Mouse (Mus musculus) neural tube, embryonic 12.5 days (tissue): ENCODE measurements at regions not wholly inside any gene's neighbourhood (a gene's known extent, or its start where the extent isn't known, plus 50 kb on each side); places are given as distances from the start of the nearest gene placed in this dataset.

Experiments
- ATAC-seq: fragments of 200-750 bp; cut with Nextera tagmentation; 2 replicates; pipeline ENCODE4 v1.8.0; 2017; ENCODE audit warnings: low read depth, mild to moderate bottlenecking, moderate TSS enrichment, moderate library complexity; ENCODE audit not compliant: low FRiP score
- H3K27ac ChIP-seq: fragments of 300-500 bp; sonication (generic); 2 replicates; pipeline ENCODE4 v1.5.1; 2016
- H3K27me3 ChIP-seq: fragments of 300-500 bp; sonication (generic); replicated peaks from 2 replicates; pipeline ENCODE4 v1.6.1; 2016; ENCODE audit warnings: mild to moderate bottlenecking
- H3K36me3 ChIP-seq: fragments of 300-500 bp; sonication (generic); 2 replicates; pipeline ENCODE4 v1.6.1; 2016; ENCODE audit warnings: mild to moderate bottlenecking
- H3K4me1 ChIP-seq: fragments of 300-500 bp; sonication (generic); 2 replicates; pipeline ENCODE4 v1.6.1; 2016
- H3K4me2 ChIP-seq: fragments of 300-500 bp; sonication (generic); replicated peaks from 2 replicates; pipeline ENCODE4 v1.6.1; 2016; ENCODE audit warnings: mild to moderate bottlenecking
- H3K4me3 ChIP-seq: fragments of 300-500 bp; sonication (generic); 2 replicates; pipeline ENCODE4 v1.5.1; 2016
- H3K9ac ChIP-seq: fragments of 300-500 bp; sonication (generic); 2 replicates; pipeline ENCODE4 v1.6.1; 2016; ENCODE audit warnings: mild to moderate bottlenecking
- H3K9me3 ChIP-seq: fragments of 300-500 bp; sonication (generic); 2 replicates; pipeline ENCODE4 v1.6.1; 2016; ENCODE audit warnings: mild to moderate bottlenecking
- WGBS: fragments of 180-500 bp; shearing (Covaris S2); methylation state at CpG from one replicate; pipeline ENCODE4 v1.1.7; 2016; 5-methylcytosine and 5-hydroxymethylcytosine counted together

GRCm38 (mm10) chr16:76821261-76821660 lies 192.2 kb upstream of the Usp25 start:
- Histone ChIP-seq H3K27ac (no peak overlapping the region), H3K4me3 (no peak overlapping the region), H3K27me3 (no peaks in the 10 kb centered on the region), H3K4me2 (no peak overlapping the region), H3K9me3 (no peaks in the 10 kb centered on the region), H3K9ac (no peak overlapping the region), H3K36me3 (no peaks in the 10 kb centered on the region), H3K4me1 (no peaks in the 10 kb centered on the region)
- 93% methylated on average over 10 of the region's 10 CpGs for WGBS
- ATAC-seq, result no peak

- Histone ChIP-seq H3K27ac (no peak overlapping the region), H3K4me1 (no peaks in the 10 kb centered on the region), H3K36me3 (no peaks in the 10 kb centered on the region), H3K9me3 (no peaks in the 10 kb centered on the region), H3K27me3 (no peaks in the 10 kb centered on the region), H3K9ac (no peak overlapping the region), H3K4me3 (no peak overlapping the region), H3K4me2 (no peak overlapping the region)
- no peak for ATAC-seq
- WGBS, result 91% methylated on average over 17 of the region's 17 CpGs
Measured at GRCm38 (mm10) chr16:76816056-76816885, 197.2 kb upstream of the Usp25 start.

GRCm38 (mm10) chr16:76803725-76804124 lies 209.8 kb upstream of the Usp25 start:
- Histone ChIP-seq H3K4me2 (no peak overlapping the region), H3K9me3 (no peaks in the 10 kb centered on the region), H3K27ac (no peak overlapping the region), H3K27me3 (no peaks in the 10 kb centered on the region), H3K36me3 (no peaks in the 10 kb centered on the region), H3K4me1 (no peaks in the 10 kb centered on the region), H3K9ac (no peak overlapping the region), H3K4me3 (no peak overlapping the region)
- 40% methylated on average over 3 of the region's 3 CpGs for WGBS
- ATAC-seq, result no peak

GRCm38 (mm10) chr16:76786405-76787155 lies 226.9 kb upstream of the Usp25 start:
- no peak overlapping the region for H3K4me3 ChIP-seq
- H3K27ac ChIP-seq, result no peak overlapping the region
- no peak overlapping the region for H3K4me2 ChIP-seq
- H3K9ac ChIP-seq, result no peak overlapping the region
- no peaks in the 10 kb centered on the region for H3K9me3 ChIP-seq
- no peaks in the 10 kb centered on the region for H3K4me1 ChIP-seq
- no peaks in the 10 kb centered on the region for H3K27me3 ChIP-seq
- H3K36me3 ChIP-seq, result no peaks in the 10 kb centered on the region
- ATAC-seq, result no peak
- WGBS, result 75% methylated on average over 6 of the region's 6 CpGs

GRCm38 (mm10) chr16:76782656-76783055 lies 230.8 kb upstream of the Usp25 start:
- H3K4me2 ChIP-seq, result no peak overlapping the region
- no peaks in the 10 kb centered on the region for H3K9me3 ChIP-seq
- H3K36me3 ChIP-seq, result no peaks in the 10 kb centered on the region
- no peak overlapping the region for H3K27ac ChIP-seq
- no peaks in the 10 kb centered on the region for H3K27me3 ChIP-seq
- no peak overlapping the region for H3K4me3 ChIP-seq
- H3K4me1 ChIP-seq, result no peaks in the 10 kb centered on the region
- no peak for ATAC-seq
- no peak overlapping the region for H3K9ac ChIP-seq
- WGBS, result 74% methylated on average over 5 of the region's 5 CpGs

- no peak for ATAC-seq
- Histone ChIP-seq H3K27me3 (no peaks in the 10 kb centered on the region), H3K4me3 (no peak overlapping the region), H3K4me2 (no peak overlapping the region), H3K9me3 (no peaks in the 10 kb centered on the region), H3K9ac (no peak overlapping the region), H3K36me3 (no peaks in the 10 kb centered on the region), H3K4me1 (no peaks in the 10 kb centered on the region), H3K27ac (no peak overlapping the region)
- 57% methylated on average over 2 of the region's 2 CpGs for WGBS
Measured at GRCm38 (mm10) chr16:76775790-76776189, 237.7 kb upstream of the Usp25 start.

- no peaks in the 10 kb centered on the region for H3K9me3 ChIP-seq
- no peak for ATAC-seq
- H3K27ac ChIP-seq, result no peak overlapping the region
- H3K4me1 ChIP-seq, result no peaks in the 10 kb centered on the region
- H3K36me3 ChIP-seq, result no peaks in the 10 kb centered on the region
- H3K4me3 ChIP-seq, result no peak overlapping the region
- H3K9ac ChIP-seq, result no peak overlapping the region
- H3K27me3 ChIP-seq, result no peaks in the 10 kb centered on the region
- no peak overlapping the region for H3K4me2 ChIP-seq
- WGBS, result 69% methylated on average over 8 of the region's 8 CpGs
Measured at GRCm38 (mm10) chr16:76774032-76774431, 239.5 kb upstream of the Usp25 start.

- Histone ChIP-seq H3K27me3 (no peaks in the 10 kb centered on the region), H3K36me3 (no peaks in the 10 kb centered on the region), H3K4me2 (no peak overlapping the region), H3K4me3 (no peak overlapping the region), H3K9me3 (no peaks in the 10 kb centered on the region), H3K9ac (no peak overlapping the region), H3K4me1 (no peaks in the 10 kb centered on the region), H3K27ac (no peak overlapping the region)
- no peak for ATAC-seq
Measured at GRCm38 (mm10) chr16:76773466-76773865, 240.0 kb upstream of the Usp25 start.

- no peaks in the 10 kb centered on the region for H3K27me3 ChIP-seq
- no peak overlapping the region for H3K4me3 ChIP-seq
- H3K9ac ChIP-seq, result no peak overlapping the region
- no peaks in the 10 kb centered on the region for H3K9me3 ChIP-seq
- H3K27ac ChIP-seq, result no peak overlapping the region
- 83% methylated on average over 9 of the region's 9 CpGs for WGBS
- ATAC-seq, result no peak
- H3K36me3 ChIP-seq, result no peaks in the 10 kb centered on the region
- no peak overlapping the region for H3K4me2 ChIP-seq
- no peaks in the 10 kb centered on the region for H3K4me1 ChIP-seq
Measured at GRCm38 (mm10) chr16:76768607-76769006, 244.9 kb upstream of the Usp25 start.

GRCm38 (mm10) chr16:76766636-76767035 lies 246.9 kb upstream of the Usp25 start:
- H3K9me3 ChIP-seq, result no peaks in the 10 kb centered on the region
- H3K4me3 ChIP-seq, result no peak overlapping the region
- WGBS, result 77% methylated on average over 3 of the region's 3 CpGs
- ATAC-seq, result no peak
- no peak overlapping the region for H3K4me2 ChIP-seq
- no peak overlapping the region for H3K9ac ChIP-seq
- no peak overlapping the region for H3K27ac ChIP-seq
- H3K4me1 ChIP-seq, result no peaks in the 10 kb centered on the region
- no peaks in the 10 kb centered on the region for H3K36me3 ChIP-seq
- H3K27me3 ChIP-seq, result no peaks in the 10 kb centered on the region

- Histone ChIP-seq H3K4me2 (no peak overlapping the region), H3K4me1 (no peaks in the 10 kb centered on the region), H3K27me3 (no peaks in the 10 kb centered on the region), H3K27ac (no peak overlapping the region), H3K9me3 (no peaks in the 10 kb centered on the region), H3K9ac (no peak overlapping the region), H3K4me3 (no peak overlapping the region), H3K36me3 (no peaks in the 10 kb centered on the region)
- WGBS, result 26% methylated on average over 7 of the region's 7 CpGs
- ATAC-seq, result no peak
Measured at GRCm38 (mm10) chr16:76765536-76765935, 248.0 kb upstream of the Usp25 start.

GRCm38 (mm10) chr16:76764994-76765393 lies 248.5 kb upstream of the Usp25 start:
- Histone ChIP-seq H3K4me1 (no peaks in the 10 kb centered on the region), H3K4me3 (no peak overlapping the region), H3K27ac (no peak overlapping the region), H3K36me3 (no peaks in the 10 kb centered on the region), H3K9ac (no peak overlapping the region), H3K27me3 (no peaks in the 10 kb centered on the region), H3K4me2 (no peak overlapping the region), H3K9me3 (no peaks in the 10 kb centered on the region)
- 34% methylated on average over 5 of the region's 5 CpGs for WGBS
- ATAC-seq, result no peak
